Mouse (Mus musculus) adrenal gland, adult 8-10 months (tissue): Measurements from ENCODE around the gene Rabgef1. TPM values are rescaled to one million over a fixed set of nuclear protein-coding genes. Genes with fewer than 3 reads are reported as not detected.

Experiments
- DNase-seq: peaks from one replicate; pipeline ENCODE4 v3.0.0; 2022
- total RNA-seq, 4 experiments: library from RNA; stranded (reverse); gene quantifications; 2 replicates each; pipeline ENCODE4 v1.2.4; 2022

The Rabgef1 gene
- total RNA-seq, 4 experiments from 2014 or later: 32.0 to 53.7 (median 39.0) TPM

DNA sequence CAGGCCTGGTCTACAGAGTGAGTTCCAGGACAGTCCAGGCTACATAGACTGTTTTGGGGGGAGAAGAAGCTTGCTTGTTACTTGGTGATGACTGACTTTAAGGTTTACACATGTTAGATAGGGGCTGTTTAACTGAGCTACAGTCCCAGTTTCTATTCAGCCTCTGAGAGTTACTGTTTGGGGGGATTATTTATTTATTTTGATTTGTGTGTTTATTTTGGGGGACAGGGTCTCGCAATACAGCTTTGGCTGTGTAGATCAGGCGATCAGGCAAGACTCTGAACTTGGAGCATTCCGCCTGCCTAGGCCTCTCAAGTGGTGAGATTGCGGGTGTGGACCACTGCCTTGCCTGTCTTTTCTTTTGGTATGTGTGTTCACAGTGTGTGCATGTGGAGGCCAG, 1.4 kb downstream of the Rabgef1 start:
- no peak for DNase-seq

DNA sequence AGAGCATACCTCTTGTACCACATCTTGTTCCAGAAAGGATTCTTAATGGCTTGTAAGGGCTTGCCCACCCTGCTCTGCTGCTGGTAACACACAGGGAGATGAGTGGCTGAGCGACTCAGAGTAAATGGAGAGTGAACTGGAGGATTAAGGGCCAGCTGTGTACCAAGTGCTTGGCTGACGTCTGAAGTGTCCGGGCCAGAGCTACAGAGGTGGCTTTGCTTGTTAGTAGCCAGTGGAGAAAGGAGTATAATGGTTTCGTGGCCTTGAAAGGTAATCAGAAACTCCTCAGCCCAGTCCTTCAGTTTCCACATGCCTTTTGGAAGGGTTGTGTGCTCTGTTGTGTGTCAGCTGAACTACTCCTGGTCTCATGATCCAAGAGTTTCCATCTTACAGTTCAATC, 6.3 kb downstream of the Rabgef1 start:
- no peak for DNase-seq

DNA sequence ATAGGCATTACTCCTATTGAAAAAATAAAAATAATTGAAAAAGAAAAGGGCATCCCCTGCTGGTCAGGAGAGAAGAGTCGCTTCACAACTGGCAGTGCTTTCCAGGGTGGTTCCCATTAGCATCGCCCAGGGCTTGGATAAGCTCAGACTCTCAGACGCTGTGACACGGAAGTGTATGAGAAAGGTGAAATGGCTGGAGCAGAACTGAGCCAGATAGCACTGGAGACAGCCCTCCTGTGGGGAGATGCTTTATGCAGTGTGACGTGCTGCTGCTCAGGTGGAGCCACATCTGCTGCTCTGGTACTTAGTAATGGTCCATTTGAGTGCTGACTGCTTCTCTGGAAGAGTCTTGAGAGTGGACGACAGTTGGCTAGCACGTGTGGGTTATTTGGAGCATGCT, 8.8 kb downstream of the Rabgef1 start:
- DNase-seq: no peak

DNA sequence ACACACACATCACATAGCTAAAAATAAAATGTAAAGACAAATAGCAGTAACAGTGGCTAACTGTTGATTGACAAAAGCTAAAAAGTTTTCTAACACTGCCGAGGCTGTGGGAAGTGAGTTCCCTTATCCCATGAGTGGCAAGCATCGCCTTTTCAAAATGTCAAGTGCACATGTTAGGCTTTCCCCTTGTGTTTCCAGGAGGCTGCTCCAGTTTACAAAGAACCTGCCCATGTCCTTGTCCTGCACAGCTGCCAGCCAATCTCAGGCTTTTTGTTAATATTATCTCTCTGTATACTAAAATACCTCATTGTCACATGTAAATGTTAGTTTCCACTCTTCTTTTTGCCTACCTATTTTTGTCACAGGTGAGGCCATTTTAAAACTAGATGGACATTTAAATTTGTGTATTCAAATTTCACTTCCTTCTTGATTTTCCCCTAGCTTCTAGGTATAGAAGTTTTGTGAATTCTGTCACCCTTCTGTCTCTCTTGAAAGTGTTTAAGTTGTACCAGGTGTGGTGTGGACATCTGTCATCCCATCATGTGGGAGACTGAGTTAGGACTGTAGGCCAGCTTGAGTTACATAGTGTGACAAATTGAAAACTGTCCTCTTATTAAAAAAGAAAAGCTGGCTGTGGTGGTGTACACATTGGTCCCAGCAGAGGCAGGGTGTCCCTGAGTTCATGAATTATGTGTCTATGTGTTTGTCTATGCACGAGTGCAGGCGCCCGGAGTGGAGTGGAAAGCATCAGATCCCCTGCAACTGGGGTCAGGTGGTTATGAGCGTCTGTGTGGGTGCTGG, 10.3 kb downstream of the Rabgef1 start:
- DNase-seq: no peak

DNA sequence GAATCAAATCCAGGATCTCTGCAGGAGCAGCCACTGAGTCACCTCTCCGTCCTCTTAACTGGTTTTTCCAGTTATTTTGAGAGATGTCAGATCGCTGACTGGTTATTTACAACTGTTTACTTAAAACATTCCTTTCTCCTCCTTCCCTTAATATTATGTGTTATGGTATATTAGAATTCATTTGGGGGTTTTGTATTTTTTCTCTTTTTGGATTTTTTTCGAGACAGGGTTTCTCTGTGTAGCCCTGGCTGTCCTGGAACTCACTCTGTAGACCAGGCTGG, 10.9 kb downstream of the Rabgef1 start:
- DNase-seq: no peak

DNA sequence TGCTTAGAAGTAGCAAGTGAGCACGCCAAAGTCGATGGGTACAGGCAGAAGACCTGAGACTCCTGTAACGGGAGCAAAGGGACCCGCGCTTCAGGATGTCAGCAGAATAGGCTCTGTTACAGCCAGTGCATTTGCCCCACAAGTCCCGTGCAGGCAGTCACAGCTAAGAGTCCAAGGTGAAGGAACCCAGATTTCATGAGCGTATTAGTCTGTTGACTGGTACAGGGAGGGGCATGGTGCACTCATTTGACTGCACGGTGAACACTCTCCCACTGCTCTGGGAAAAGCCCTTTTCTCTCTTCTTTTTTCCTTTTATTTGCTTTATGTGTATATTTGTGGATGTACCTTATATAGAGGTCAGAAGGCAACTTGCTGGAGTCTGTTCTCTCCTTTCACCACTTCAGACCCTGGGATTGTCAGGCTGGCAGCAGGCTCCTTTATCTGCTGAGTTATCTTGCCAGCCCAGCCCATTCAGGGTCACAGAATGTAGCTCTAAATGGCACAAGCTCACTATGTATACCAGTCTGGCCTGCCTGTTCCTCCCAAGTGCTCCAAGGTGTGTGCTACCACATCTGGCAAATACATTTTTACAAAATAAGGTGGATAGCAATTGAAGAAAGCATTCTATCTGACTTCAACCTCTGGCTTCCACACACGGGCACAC, 12.7 kb downstream of the Rabgef1 start:
- DNase-seq: peak; percentile 53

DNA sequence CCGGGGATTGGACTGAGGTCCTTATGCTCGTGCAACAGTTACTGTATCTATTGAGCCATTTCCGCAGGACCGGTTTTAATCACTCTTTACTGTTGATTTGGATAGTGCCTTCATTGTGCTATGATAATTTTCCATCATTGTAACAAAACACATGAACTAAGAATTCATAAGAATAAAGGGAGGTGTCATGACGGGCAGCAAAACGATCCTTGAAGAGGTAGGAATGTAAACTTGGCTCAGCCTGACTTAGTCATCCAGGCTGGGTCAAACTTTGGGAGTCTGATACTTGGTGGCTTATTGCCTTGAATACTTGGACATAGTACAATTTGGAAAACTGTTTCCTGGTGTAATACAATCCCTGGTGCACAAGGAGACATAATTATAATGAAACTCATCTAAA, 13.7 kb downstream of the Rabgef1 start:
- no peak for DNase-seq

DNA sequence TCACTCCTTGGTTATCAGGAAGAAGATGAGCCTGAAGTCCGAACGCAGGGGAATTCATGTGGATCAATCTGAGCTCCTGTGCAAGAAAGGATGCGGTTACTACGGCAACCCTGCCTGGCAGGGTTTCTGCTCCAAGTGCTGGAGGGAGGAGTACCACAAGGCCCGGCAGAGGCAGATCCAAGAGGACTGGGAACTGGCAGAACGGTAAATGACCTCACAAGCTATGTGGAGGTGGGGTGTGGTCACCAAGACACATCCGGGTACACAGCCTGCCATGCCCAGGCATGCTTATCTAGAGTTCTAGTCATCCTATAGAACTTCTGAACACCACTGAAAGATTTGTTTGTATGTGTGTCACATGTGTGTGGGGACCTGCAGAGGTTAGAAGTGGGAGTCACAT, 15.8 kb downstream of the Rabgef1 start:
- no peak for DNase-seq

DNA sequence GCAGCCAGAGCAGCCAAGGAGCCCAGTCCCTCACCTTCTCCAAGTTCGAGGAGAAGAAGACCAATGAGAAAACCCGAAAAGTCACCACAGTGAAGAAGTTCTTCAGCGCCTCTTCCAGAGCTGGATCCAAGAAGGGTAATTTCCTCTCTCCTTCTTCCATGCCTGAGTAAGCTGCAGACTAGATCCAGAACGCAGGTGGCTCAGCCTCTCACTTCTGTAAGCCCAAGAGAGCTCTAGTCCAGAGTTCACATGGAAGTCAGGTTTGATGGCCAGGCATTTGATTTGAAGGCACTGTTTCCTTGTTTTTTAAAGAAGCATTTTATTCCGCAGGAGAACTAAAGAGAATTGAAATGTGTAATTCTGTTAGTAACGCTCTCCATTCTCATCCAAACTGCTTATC, 19.3 kb downstream of the Rabgef1 start:
- no peak for DNase-seq

DNA sequence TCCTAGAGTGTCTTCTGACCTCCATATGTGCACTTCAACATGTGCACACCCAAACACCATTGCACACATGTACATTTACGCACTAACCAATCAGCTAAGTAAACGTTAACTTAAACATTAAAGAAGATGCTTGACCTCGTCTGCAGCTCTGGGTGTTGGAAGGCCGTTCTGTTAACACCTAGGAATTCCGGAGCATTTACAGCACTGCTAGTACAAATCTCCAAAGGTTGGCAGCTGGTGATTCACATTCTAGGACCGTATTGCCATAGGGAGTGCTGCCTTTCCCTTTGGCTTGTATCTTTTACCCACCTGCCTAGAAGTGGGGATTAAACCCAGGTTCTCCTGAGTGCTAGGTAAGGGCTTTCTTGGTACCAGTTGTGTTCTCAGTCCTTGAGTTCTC, 20.3 kb downstream of the Rabgef1 start:
- no peak for DNase-seq

DNA sequence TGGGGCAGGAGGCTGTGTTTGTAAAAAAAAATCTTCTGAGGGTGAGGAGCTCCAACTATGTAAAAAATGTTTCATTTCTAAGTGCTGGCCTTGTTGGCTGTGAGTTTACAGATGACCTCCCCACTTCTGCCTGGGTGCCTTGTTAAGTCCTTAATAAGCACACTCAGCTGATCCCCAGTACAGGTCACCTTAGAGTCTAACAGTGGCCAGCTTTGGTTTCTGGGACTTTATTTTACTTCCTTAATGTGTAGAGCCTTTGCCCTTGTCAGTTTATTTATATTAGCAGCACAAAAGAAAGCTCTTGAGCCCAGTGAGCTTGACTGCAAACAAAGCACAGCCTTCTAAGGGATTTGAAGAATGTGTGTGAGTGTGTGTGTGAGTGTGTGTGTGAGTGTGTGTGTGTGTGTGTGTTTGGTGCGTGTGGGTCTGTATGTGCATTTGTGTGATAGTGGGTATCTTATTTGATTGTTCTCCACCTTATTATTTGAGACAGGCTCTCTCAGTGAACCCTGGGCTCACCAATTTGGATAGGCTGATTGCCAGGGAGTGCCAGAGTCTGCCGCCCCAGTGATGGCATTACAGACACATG, 20.9 kb downstream of the Rabgef1 start:
- no peak for DNase-seq

DNA sequence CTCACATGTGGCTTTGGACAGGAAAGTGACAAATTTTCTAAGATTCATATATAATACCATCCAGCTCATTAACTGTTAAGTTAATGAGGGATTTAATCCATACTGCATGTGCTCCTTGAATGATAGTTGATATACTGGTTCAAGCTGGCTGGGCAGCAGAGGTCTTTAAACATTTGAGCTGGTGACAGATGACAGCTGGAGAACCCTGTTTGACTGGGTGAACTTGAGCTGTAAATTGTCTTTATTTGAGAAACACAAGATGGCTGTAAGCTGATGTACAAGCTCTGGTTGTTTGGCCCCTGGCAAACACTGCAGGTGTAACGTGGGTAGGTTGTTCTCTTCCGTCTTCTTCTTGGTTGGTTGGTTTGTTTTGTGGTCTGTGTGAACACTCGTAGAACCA, 22.2 kb downstream of the Rabgef1 start:
- no peak for DNase-seq

DNA sequence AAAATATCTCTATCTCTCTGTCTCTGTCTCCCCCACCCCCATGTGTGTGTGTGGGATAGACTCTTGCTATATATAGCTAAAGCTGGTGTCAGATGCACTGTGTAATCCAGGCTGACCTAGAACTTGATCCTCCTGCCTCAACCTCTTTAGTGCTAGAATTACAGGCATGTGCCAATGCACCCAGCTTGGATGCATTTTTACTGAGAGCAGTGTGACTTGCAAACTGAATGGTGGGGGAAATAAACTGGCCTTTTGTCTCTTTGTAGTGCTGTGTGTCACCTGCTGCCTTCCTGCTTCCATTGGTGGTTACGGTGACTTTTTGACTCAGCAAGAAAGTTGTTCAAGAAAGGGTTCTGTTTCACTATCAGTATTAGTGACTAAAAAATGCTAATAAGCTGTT, 24.7 kb downstream of the Rabgef1 start:
- no peak for DNase-seq

DNA sequence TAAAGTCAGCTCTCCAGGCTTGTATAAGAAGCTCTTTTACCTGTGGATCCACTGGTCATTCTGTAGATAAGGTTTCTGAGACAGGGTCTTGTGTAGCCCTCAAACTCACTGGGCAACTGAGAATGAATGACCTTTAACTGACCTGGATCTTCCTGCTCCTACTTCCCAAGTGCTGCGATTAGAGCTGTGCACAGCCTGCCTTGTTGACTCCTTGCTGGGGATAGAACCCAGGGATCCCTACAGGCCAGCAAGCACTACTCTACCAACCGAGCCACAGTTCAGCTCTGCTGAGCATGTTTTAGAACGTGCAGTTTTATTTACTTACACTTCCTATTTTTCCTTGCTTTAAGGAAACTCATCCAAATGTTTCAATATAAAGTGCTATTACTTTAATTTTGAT, 25.9 kb downstream of the Rabgef1 start:
- no peak for DNase-seq

DNA sequence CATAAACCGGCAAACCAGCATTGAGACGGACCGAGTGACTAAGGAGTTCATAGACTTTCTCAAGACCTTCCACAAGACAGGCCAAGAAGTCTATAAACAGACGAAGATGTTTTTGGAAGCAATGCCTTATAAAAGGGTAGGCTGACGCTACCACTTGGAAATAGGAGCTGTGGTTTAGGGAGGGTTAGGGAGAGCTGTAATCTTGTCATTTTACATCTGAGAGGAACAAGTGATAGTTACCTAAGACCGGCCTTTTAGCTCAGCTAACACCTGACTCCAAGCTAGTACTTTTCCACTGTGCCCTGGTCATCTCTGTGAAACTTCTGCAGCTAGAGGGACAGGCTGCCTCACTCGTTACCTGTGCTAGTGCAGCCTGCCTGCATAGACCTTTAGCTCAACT, 26.4 kb downstream of the Rabgef1 start:
- DNase-seq: no peak

DNA sequence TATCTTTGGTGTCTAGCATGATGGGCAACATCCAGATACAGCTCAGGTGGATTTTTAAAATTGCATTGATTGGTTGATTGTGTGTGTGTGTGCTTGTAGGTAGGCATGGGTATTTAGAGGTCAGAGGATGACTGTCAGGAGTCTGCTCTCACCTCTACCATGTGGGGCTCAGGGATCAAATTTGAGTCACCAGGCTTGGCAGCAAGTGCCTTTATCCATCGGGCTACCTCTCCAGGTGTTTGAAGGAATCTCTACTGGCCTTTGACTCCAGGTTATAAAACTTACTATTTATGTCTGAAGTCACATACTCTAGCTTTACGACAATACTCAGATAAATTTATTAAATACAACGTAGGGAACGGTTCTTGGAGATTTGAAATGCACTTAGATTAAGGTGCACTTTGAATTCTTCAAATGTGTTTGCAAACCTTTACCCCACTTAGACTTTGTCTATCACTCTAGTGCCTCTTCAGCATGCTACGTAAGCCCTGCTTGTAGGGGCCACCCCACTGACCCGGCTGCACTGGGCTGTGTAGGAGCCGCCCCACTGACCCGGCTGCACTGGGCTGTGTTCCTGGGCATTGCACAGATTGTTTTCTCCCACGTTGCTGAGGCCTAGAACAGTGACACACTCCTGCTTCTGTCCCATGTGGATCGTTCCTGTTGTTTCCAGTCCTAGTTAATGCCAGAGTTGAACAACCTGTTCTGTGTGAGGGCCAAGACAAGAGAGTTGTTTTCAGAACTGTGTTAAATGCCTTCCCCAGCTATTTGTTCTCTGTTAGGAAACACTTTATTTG, 28.8 kb downstream of the Rabgef1 start:
- no peak for DNase-seq

DNA sequence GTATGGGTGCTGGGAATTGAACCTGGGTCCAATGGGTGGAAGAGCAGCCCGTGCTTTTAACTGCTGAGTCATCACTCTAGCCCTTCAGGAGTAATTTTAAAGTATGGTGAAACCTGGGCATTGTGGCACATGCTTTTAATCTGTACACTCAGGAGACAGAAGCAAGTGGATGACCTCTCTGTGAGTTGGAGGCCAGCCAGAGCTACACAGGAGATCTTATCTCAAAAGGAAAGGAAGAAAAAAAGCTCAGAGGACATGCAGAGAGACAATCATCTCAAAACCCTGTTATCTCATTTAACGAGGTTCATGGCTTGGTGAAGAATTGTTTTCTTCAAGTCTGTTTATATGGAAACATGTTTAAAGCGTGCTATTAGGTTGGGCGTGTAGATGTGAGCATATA, 32.4 kb downstream of the Rabgef1 start:
- DNase-seq: no peak

DNA sequence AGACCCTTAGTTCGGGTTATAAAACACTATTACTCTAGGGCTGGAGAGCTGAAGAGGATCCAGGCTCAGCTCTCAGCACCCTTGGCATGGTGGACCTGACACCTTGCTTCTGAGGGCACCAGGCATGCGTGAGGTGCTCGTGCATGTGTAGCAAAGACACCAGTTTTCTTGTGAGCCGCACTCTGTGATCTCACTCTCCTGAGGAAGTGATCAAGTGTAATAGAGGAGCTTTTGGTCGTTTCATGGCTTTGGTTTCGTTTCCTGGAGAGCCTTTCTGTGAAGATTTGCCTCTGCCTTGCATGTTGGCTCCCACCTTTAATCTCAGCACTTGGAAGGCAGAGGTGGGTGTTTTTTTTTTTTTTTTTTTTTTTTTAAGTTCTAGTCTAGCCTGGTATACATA, 33.0 kb downstream of the Rabgef1 start:
- no peak for DNase-seq

DNA sequence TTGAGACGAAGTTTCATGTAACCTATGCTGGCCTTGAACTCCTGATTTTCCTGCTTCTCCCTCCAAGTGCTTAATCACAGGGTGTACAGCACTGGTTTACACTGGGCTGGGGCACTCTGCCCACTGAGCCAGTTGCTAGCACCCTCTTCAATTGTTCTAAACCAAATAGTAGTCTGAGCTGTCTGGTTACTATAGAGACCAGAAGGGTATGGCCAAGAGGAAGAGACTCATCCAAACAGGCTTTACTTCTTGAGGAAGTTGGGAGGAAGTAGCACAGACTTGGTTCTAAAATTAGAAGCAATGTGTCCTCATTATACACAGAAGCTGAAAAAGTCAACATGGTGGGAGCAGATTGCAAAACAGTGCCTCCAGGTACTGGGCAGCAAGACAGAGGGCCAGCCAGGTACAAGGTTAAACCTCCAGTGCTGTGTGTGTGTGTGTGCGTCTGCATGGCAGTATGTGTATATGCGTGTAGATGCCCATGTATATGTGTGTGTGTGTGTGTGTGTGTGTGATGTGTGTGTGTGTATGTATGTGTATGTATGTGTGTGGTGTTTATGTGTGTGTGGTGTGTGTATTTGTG, 33.9 kb downstream of the Rabgef1 start:
- no peak for DNase-seq

DNA sequence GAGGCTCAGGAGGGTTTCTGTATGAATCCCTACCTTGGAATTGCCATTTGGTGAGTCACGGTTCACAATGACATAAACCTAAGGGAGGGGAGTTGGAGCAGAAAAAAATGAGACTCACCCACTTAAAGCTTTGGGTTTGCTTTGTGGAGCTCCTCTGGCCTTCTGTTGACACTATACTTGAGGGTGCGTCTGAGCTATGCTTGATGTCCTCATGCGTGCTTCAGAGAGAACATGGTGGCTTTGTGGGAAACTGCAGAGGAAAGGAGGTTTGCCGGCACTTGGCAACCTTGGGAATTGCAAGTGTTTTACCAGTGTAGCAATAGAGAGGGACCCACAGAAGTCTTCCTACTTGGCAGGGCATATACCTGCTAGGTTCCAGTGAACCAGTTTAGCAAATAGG, 35.7 kb downstream of the Rabgef1 start:
- DNase-seq: no peak

DNA sequence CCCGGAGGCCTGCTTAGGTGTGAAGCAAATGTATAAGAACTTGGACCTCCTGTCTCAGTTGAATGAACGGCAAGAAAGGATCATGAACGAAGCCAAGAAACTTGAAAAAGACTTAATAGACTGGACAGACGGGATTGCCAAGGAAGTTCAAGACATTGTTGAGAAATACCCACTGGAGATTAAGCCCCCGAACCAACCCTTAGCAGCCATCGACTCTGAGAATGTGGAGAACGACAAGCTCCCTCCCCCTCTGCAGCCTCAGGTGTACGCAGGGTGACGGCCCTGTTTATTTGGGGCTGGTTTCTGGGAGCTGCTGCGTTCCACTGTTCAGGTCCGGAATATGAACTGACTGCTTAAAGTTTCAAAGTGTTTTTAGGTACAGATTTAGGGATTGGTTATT, 41.4 kb downstream of the Rabgef1 start:
- no peak for DNase-seq

DNA sequence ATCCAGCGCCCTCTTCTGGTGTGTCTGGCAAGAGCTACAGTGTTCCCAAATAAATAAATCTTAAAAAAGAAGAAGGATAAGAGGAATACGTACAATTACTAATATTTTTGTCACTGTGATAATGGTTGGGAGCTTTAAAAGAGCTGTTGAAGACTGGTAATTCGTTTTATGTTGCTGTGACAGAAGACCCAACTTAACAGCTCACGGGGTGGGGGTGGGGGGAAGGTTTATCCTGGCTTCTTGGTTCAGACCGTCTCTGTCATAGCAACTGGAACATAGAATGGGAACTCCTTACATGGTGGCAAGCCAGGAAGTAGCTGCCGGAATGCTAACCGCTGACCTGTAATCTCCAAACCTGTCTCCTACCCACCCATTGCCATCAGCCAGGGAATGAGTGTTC, 45.2 kb downstream of the Rabgef1 start, which contains the start of gene Tmem248:
Tmem248 (plus strand) TSS at position 301 of the 400 bp plus-strand sequence.
- DNase-seq: no peak

DNA sequence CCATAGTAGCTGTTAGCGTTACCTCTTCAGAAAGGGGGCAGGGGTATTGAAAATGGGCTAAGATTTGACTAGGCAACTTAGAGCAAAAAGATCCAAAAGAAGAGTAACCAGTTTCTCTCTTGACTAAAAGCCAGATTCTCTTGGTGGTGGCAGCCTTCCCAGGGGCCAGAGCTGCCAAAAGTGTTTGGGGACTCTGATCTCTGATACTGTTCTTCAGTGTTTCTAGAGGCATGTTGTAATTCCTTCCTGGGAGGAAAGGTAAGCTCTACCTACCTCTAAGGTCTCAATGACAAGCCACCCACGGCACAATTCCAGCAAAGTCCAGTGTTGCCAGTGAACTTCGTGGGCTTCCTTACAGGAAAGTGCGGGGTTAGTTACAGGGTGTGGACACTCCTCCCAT, 45.8 kb downstream of the Rabgef1 start:
- no peak for DNase-seq
